Mouse (Mus musculus) stomach, embryonic 14.5 days (tissue): ENCODE measurements around the gene Bcl7b. TPM values are rescaled to one million over a fixed set of nuclear protein-coding genes. Genes with fewer than 3 reads are reported as not detected.
A peak's percentile ranks its signal among the peaks of the same experiment; 100 is the strongest.

Experiments
- ATAC-seq: fragments of 200-750 bp; cut with Nextera tagmentation; 2 replicates; pipeline ENCODE4 v1.8.0; 2017; ENCODE audit warnings: low read depth, moderate TSS enrichment; ENCODE audit not compliant: insufficient number of reproducible peaks, insufficient read depth, low FRiP score
- H3K27ac ChIP-seq: fragments of 300-500 bp; sonication (generic); 2 replicates; pipeline ENCODE4 v1.5.1; 2014; ENCODE audit warnings: mild to moderate bottlenecking, low read length, moderate library complexity, mixed read lengths
- H3K27me3 ChIP-seq: fragments of 300-500 bp; sonication (generic); 2 replicates; pipeline ENCODE4 v1.6.1; 2014; ENCODE audit warnings: low read length, control low read depth, mixed read lengths; ENCODE audit not compliant: control insufficient read depth, insufficient read depth
- H3K36me3 ChIP-seq: fragments of 300-500 bp; sonication (generic); 2 replicates; pipeline ENCODE4 v1.6.1; 2014; ENCODE audit warnings: mild to moderate bottlenecking, control low read depth, low read length, moderate library complexity, mixed read lengths; ENCODE audit not compliant: control insufficient read depth, insufficient read depth
- H3K4me1 ChIP-seq: fragments of 300-500 bp; sonication (generic); 2 replicates; pipeline ENCODE4 v1.6.1; 2014; ENCODE audit warnings: low read length, control low read depth, mixed read lengths; ENCODE audit not compliant: control insufficient read depth, insufficient read depth
- H3K4me2 ChIP-seq: fragments of 300-500 bp; sonication (generic); replicated peaks from 2 replicates; pipeline ENCODE4 v1.6.1; 2014; ENCODE audit warnings: low read depth, low read length, control low read depth
- H3K4me3 ChIP-seq: fragments of 300-500 bp; sonication (generic); 2 replicates; pipeline ENCODE4 v1.5.1; 2014; ENCODE audit warnings: low read depth, low read length, control low read depth
- H3K9ac ChIP-seq: fragments of 300-500 bp; sonication (generic); replicated peaks from 2 replicates; pipeline ENCODE4 v1.6.1; 2014; ENCODE audit warnings: low read depth, mild to moderate bottlenecking, control low read depth, low read length, moderate library complexity, mixed read lengths
- H3K9me3 ChIP-seq: fragments of 300-500 bp; sonication (generic); 2 replicates; pipeline ENCODE4 v1.6.1; 2016; ENCODE audit warnings: low read depth, low read length, control low read depth; ENCODE audit not compliant: control insufficient read depth
- WGBS: fragments of 180-500 bp; shearing (Covaris S2); extraction: QIAGEN DNeasy Blood & Tissue Kit; methylation state at CpG from one replicate; pipeline ENCODE4 v1.1.7; 2014; 5-methylcytosine and 5-hydroxymethylcytosine counted together
- polyA plus RNA-seq: library from polyadenylated mRNA; unstranded; fragments of >200 nt; fragmentation: Nextera tagmentation; extraction: Ambion mirVana; gene quantifications from 2 replicates; pipeline ENCODE4 v1.2.1, GENCODE M21; 2014

Bcl7b gene
- polyA plus RNA-seq = 45.1 and 48.9 TPM in 2 replicates

DNA sequence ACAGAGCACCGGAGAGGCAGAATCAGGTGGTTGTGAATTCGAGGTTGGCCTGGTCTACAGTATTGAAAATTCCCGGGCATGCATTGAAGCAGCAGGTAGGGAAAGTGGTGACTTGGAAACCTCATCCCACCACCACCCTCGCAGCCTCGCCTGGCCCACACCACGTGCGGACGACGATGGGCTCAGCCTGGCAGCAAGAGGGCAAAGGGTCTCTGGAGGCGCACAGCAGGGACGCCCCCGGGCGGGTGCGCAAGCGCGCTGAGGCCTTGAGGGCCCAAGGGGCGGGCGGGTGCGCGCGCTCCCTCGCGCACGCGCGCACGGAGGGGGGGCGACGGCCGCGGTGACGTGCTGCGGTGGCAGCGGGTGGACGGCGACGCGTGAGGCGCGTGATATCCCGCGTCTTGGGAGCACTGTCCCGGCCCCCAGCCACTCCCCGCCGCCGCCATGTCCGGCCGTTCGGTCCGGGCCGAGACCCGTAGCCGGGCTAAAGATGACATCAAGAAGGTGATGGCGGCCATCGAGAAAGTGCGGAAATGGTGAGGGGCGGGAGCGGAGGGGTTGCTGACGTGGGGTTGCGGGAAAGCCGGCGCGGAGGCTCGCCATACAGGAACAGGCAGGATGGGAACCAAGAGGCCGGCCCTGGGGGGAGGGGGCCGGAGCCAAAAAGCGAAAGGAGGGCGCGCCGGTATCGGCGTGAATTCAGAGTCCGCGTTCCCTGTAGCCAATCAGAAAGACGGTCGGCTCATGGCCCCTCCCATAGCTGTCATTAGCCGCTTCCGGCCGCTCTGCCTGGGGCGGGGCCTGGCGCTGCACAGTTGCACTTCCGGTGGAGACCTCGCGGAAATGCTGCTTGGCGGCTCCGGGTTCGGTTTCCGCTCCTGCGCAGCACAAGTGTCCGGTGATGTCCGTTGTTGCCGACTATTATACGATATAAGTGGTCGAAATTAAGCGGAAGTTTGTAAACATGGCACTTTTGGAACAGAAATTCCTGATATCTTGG lies at the start of gene Bcl7b:
Gene Bcl7b, plus strand, starts transcription at position 221 of the 1,000 bp plus-strand sequence.
- no peaks in the 10 kb centered on the region for H3K27me3 ChIP-seq
- H3K9me3 ChIP-seq = no peaks in the 10 kb centered on the region
- WGBS = 3% methylated on average over 77 of the region's 95 CpGs
- peaks cover 19% of the 10 kb centered on the region for H3K36me3 ChIP-seq
- peak within 1 kb of the TSS; percentile 83 for H3K4me2 ChIP-seq
- 0 out of 2 replicates have a peak, but pooled peaks cover 5% of the 10 kb centered on the region for H3K4me1 ChIP-seq
- H3K4me3 ChIP-seq = peak within 1 kb of the TSS; percentile 63
- ATAC-seq = peak; percentile 98
- peak within 1 kb of the TSS; percentile 99 for H3K27ac ChIP-seq
- H3K9ac ChIP-seq = peak within 1 kb of the TSS; percentile 71

- peak; percentile 90 for ATAC-seq
- no peak overlapping the region for H3K4me3 ChIP-seq
- H3K9ac ChIP-seq = no peak overlapping the region
- no peak overlapping the region for H3K4me2 ChIP-seq
- H3K27ac ChIP-seq = no peak overlapping the region
- no peaks in the 10 kb centered on the region; the same call in 1 of the 2 replicates for H3K4me1 ChIP-seq
- 7% methylated on average over 6 of the region's 6 CpGs for WGBS
- H3K36me3 ChIP-seq = no peaks in the 10 kb centered on the region
- no peaks in the 10 kb centered on the region for H3K9me3 ChIP-seq
- H3K27me3 ChIP-seq = peaks cover 3% of the 10 kb centered on the region; the same call in 1 of the 2 replicates
These were observed 49.4 kb upstream of the Bcl7b start for GRCm38 (mm10) chr5:135118589-135119081.

DNA sequence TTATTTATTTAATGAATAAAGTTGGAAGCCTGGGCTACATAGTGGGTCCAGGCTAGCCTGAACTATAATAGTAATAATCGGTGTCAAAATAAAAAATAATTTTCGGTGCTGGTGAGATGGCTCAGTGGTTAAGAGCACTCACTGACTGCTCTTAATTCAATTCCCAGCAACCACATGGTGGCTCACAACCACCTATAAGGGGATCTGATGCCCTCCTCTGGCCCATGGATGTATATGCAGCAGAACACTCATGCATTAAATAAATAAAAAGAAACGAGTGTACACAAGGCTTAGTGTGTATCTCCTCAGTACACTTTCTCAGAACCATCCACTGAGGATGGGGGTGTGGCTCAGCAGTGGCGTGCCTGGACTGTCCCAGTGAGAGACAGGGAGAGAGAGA lies 47.3 kb upstream of the Bcl7b start:
- H3K4me1 ChIP-seq = no peaks in the 10 kb centered on the region; the same call in 1 of the 2 replicates
- no peaks in the 10 kb centered on the region for H3K9me3 ChIP-seq
- H3K27ac ChIP-seq = no peak overlapping the region
- H3K27me3 ChIP-seq = peaks cover 3% of the 10 kb centered on the region; the same call in 1 of the 2 replicates
- WGBS = 55% methylated on average over 4 of the region's 4 CpGs
- no peak overlapping the region for H3K4me2 ChIP-seq
- ATAC-seq = no peak
- H3K4me3 ChIP-seq = no peak overlapping the region
- no peaks in the 10 kb centered on the region for H3K36me3 ChIP-seq
- no peak overlapping the region for H3K9ac ChIP-seq

DNA sequence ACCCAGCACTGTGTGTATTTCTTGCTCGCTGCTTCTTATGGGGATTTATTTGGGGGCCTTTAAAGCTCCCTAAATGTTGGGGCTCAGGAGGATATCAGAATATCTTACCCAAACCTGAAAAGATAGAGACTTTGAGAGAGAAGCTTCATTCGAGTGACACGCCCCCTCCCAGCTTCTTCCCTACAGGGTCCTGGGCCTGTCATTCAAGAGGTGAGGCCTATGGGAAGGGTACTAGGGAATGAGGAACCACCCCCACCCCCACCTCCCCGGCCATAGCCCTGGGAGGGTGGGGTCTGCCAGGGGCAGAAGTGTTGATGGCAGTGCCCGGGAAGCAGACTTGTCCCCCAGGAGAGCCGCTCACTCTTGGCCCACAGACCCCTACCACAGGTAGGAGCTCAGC lies 42.0 kb upstream of the Bcl7b start:
- no peak overlapping the region for H3K9ac ChIP-seq
- peaks cover 3% of the 10 kb centered on the region; the same call in 1 of the 2 replicates for H3K27me3 ChIP-seq
- no peak overlapping the region for H3K4me2 ChIP-seq
- no peak for ATAC-seq
- H3K9me3 ChIP-seq = no peaks in the 10 kb centered on the region
- H3K36me3 ChIP-seq = no peaks in the 10 kb centered on the region
- WGBS = 64% methylated on average over 6 of the region's 6 CpGs
- H3K4me1 ChIP-seq = no peaks in the 10 kb centered on the region
- no peak overlapping the region for H3K4me3 ChIP-seq
- H3K27ac ChIP-seq = no peak overlapping the region

DNA sequence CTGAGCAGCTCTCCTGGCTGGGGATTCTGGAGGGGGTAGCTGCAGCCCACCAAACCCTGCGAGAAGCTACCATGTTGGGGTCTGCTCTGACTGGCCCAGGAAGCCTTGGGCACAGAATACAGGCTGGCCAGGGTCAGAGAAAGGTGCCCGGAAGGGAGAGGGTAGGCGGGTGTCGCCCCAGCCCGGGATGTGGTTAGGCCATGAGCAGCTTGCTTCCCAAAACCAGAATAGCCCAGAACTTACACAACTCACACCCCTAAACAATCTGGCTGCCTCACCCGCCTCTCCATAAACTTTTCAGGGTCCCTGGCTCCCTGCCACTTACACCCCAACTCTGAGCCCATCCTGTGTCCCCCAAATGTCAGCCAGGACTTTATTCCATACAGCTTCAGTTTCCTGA lies 40.4 kb upstream of the Bcl7b start:
- H3K4me3 ChIP-seq = no peak overlapping the region
- H3K27ac ChIP-seq = no peak overlapping the region
- H3K9ac ChIP-seq = no peak overlapping the region
- H3K36me3 ChIP-seq = no peaks in the 10 kb centered on the region
- no peaks in the 10 kb centered on the region for H3K4me1 ChIP-seq
- H3K4me2 ChIP-seq = no peak overlapping the region
- ATAC-seq = no peak
- peaks cover 6% of the 10 kb centered on the region for H3K27me3 ChIP-seq
- WGBS = 73% methylated on average over 6 of the region's 6 CpGs
- no peaks in the 10 kb centered on the region for H3K9me3 ChIP-seq

- no peak for ATAC-seq
- Histone ChIP-seq H3K4me2 (no peak overlapping the region), H3K4me1 (0 out of 2 replicates have a peak, but pooled peaks cover 5% of the 10 kb centered on the region), H3K27ac (no peak overlapping the region), H3K9ac (no peak overlapping the region), H3K4me3 (no peak overlapping the region), H3K36me3 (no peaks in the 10 kb centered on the region), H3K9me3 (no peaks in the 10 kb centered on the region), H3K27me3 (peaks cover 24% of the 10 kb centered on the region)
- WGBS = 92% methylated on average over 4 of the region's 4 CpGs
These were observed 38.3 kb upstream of the Bcl7b start for GRCm38 (mm10) chr5:135129747-135130146.

DNA sequence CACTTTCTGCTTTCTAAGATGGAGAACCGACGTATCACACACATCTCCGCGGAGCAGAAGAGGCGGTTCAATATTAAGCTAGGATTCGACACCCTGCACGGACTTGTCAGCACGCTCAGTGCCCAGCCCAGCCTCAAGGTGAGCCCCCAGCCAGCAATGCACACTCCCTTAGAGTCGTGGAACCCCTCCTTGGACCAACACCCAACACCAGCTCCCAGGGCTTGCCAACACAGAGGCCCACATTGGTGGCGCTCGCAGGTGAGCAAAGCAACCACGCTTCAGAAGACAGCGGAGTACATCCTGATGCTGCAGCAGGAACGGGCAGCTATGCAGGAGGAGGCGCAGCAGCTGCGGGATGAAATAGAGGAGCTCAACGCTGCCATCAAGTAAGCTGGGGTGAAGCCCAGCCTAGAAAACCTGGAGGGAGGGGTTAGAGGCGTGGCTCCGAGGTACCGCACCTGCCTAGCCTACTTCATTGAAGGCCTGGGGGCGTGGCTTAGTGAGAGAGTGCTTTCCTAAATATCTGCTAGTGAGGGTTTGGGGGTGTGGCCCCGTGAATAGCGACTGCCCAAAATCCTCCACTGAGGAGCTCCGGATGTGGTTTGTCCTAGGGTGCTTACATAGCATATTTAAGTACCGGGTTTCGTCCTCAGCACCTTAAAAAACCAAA lies 34.2 kb upstream of the Bcl7b start:
- Histone ChIP-seq H3K36me3 (no peaks in the 10 kb centered on the region), H3K9ac (no peak overlapping the region), H3K27me3 (peaks cover 24% of the 10 kb centered on the region), H3K4me1 (0 out of 2 replicates have a peak, but pooled peaks cover 5% of the 10 kb centered on the region), H3K27ac (no peak overlapping the region), H3K9me3 (no peaks in the 10 kb centered on the region), H3K4me2 (peak overlapping the region; percentile 32), H3K4me3 (peak overlapping the region; percentile 9; the same call in 1 of the 2 replicates)
- ATAC-seq = peak; percentile 63
- WGBS = 3% methylated on average over 26 of the region's 26 CpGs

DNA sequence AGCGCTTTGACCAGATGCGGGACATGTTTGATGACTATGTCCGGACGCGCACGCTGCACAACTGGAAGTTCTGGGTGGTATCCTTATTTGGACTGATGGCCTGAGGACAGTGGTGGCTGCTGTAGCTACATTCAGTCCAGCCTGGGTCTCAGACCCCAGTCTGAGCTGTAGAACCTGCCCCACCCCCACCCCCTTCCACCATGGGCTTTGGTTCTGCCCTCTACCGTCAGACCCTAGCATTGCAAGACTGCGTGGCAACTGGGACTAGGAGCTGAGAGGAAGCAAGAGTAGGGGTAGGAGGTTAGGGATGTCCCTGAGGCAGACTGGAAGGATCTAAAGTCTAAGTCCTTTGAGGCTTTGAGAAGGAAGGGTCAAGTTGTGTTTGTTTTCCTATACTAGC lies 33.5 kb upstream of the Bcl7b start:
- Histone ChIP-seq H3K4me3 (peak overlapping the region; percentile 9; the same call in 1 of the 2 replicates), H3K36me3 (no peaks in the 10 kb centered on the region), H3K9me3 (no peaks in the 10 kb centered on the region), H3K27ac (no peak overlapping the region), H3K4me2 (peak overlapping the region; percentile 32), H3K27me3 (peaks cover 24% of the 10 kb centered on the region), H3K9ac (no peak overlapping the region), H3K4me1 (0 out of 2 replicates have a peak, but pooled peaks cover 5% of the 10 kb centered on the region)
- 6% methylated on average over 8 of the region's 8 CpGs for WGBS
- no peak for ATAC-seq
